Mouse (Mus musculus) liver, embryonic 14.5 days (tissue): ENCODE measurements around the gene Col11a1.

Source experiments
- CTCF ChIP-seq: IDR thresholded peaks from 2 replicates; pipeline ENCODE4 v1.5.1; 2016; ENCODE audit warnings: antibody characterized with exemption, low read depth, control low read depth
- EP300 ChIP-seq: IDR thresholded peaks from 2 replicates; pipeline ENCODE4 v1.6.1; 2016; ENCODE audit warnings: antibody characterized with exemption, low read depth

- TF ChIP-seq CTCF: no peak
- TF ChIP-seq EP300: no peak
These were observed 167.8 kb downstream of the Col11a1 start for GRCm38 (mm10) chr3:114197964-114198750.
